Mouse (Mus musculus) B cell, adult (primary cell): ENCODE results near the gene Surf2. TPM values are rescaled to one million over a fixed set of nuclear protein-coding genes. Genes with fewer than 3 reads are reported as not detected.

Experiments used
- total RNA-seq: library from RNA; stranded (reverse); gene quantifications from 4 replicates; pipeline ENCODE4 v1.2.4, GENCODE M21; 2023; ENCODE audit not compliant: inconsistent age

Gene Surf2
- 45.9 to 55.5 TPM (median 50.3 TPM) in 4 replicates for total RNA-seq

GRCm38 (mm10) chr2:26915927-26916728 is at the start of gene Surf2, which contains the start of gene Surf1:
TSS of gene Surf2 (plus strand) at chr2:26916367.
TSS of gene Surf1 (minus strand) at chr2:26916530.

DNA sequence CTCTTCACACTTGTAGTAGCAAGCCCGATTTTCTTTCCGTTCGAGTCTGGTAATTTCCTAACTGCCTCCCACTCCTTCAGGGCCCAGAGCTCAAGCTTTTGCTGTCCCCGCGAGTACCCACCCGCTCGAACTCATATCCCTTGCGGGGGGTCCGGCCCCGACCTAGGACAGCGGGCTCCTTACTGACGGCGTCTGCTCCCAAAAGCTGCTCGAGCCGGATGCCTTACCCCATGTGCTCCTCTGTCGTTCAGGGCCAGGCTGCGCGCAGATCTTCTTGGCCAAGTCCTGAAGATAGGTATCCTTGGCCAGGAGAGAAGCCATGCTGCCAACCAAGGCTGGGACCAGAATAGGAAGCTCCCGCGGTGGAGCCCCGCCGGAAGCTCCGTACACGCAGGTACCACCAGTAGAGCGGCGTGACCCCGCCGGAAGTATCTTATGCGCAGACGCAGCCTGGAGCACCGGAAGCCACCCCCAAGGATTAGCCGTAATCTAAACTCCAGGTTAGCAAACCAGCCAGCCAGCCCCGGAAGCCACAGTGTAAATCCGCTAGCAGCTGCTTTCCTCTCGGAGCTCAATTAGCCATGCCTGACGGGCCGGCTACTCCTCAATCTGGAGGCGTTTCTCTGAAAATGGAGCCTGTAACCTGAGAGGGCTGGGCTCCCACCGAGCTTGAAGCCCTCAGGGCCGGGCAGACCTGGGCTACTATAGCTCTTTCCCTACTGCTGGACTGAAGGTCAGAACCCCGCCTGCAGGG is 13.5 kb upstream of the Surf2 start, which contains the start of gene Surf6:
TSS of gene Surf6 (minus strand) at position 413 of the 754 bp plus-strand sequence.

GRCm38 (mm10) chr2:26910124-26910993 is 5.8 kb upstream of the Surf2 start, which contains the start of the genes Med22 and Rpl7a:
TSS of gene Med22 (minus strand) at chr2:26910677.
TSS of gene Rpl7a (plus strand) at chr2:26910764.

DNA sequence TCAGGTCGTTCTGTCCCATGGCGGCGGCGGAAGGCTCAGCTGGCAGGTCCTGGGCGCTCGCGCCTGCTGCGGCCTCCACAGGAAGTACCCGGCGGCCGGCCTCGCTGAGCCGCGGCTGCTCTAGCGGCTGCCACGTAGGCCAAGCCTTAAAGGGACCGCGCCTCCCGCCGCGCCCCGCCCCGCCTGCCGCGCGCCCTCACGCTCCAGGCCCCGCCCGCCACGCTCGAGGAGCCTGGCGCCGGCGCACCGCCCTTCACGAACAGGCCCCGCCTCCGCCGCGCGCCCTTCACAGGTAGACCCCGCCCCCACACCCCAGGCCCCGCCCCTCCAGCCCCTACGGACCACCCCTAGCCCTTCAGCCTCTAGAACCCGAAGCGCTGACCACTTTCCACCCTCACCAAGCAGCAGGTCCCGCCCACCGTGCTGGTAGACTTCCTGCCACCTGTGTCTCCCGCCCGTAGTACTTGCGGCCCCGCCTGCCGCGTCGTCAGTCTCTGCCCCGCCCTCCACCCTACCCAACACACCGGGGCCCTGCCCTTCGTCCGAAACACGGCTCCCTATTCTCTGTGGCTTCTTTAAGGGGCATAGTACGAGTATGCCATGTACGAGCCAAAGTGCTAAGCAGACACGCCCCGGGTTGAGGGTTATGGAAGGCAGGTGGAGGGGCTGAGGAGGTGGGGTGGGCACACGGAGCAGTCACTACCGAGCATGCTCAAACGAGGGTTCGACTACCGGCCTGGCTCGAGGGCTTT is 17.3 kb downstream of the Surf2 start, which contains the start of the genes Surf4 and Stkld1:
TSS of gene Surf4 (minus strand) at position 625 of the 752 bp plus-strand sequence.
TSS of gene Stkld1 (plus strand) at position 744 of the 752 bp plus-strand sequence.

GRCm38 (mm10) chr2:26963923-26964723 is 48.0 kb downstream of the Surf2 start, which contains the start of gene Rexo4:
TSS of gene Rexo4 (minus strand) at chr2:26964386.

Other genes with a start within 250 kb of the Surf2 start
- not detected in 4 replicates for gene Lcn4, start 245.1 kb upstream of the Surf2 start, total RNA-seq
- gene Abo, start 51.4 kb upstream of the Surf2 start, total RNA-seq: not detected in 4 replicates
- gene Surf6, start 13.5 kb upstream of the Surf2 start, total RNA-seq: 66.0 to 76.3 TPM (median 70.9 TPM) in 4 replicates
- 14.9 to 18.4 TPM (median 17.2 TPM) in 4 replicates for gene Med22, start 5.7 kb upstream of the Surf2 start, total RNA-seq
- 716 to 763 TPM (median 757 TPM) in 4 replicates for gene Rpl7a, start 5.6 kb upstream of the Surf2 start, total RNA-seq
- 55.8 to 77.5 TPM (median 60.0 TPM) in 4 replicates for gene Surf1, start 163 bp downstream of the Surf2 start, total RNA-seq
- 58.8 to 67.2 TPM (median 62.0 TPM) in 4 replicates for gene Surf4, start 17.6 kb downstream of the Surf2 start, total RNA-seq
- gene Stkld1, start 17.7 kb downstream of the Surf2 start, total RNA-seq: not detected in 4 replicates
- 56.8 to 74.9 TPM (median 67.4 TPM) in 4 replicates for gene Rexo4, start 48.0 kb downstream of the Surf2 start, total RNA-seq
- gene Adamts13, start 57.0 kb downstream of the Surf2 start, total RNA-seq: 0.16 TPM in 1 of 4 replicates, not detected in the others
- 36.1 to 44.2 TPM (median 39.9 TPM) in 4 replicates for gene Cacfd1, start 93.6 kb downstream of the Surf2 start, total RNA-seq
- gene Slc2a6, start 111.6 kb downstream of the Surf2 start, total RNA-seq: 6.8 to 9.0 TPM (median 8.5 TPM) in 4 replicates
- not detected in 4 replicates for gene Mymk, start 155.8 kb downstream of the Surf2 start, total RNA-seq
- gene Adamtsl2, start 163.0 kb downstream of the Surf2 start, total RNA-seq: 1.6 to 5.0 TPM (median 3.4 TPM) in 4 replicates
- not detected in 4 replicates for gene Fam163b, start 226.1 kb downstream of the Surf2 start, total RNA-seq
- not detected in 4 replicates for gene Dbh, start 248.9 kb downstream of the Surf2 start, total RNA-seq